Mouse (Mus musculus): ENCODE results near the gene Slc25a19. TPM values are rescaled to one million over a fixed set of nuclear protein-coding genes. Genes with fewer than 3 reads are reported as not detected.

The Slc25a19 gene
- 38.3 and 50.1 TPM in 2 replicates for polyA plus RNA-seq (2014; fragmentation: Nextera tagmentation; extraction: Ambion mirVana)

- Histone ChIP-seq H3K9ac (ENCODE audit: low read length) (peak within 1 kb of the TSS; percentile 74), H3K4me1 (ENCODE audit: control insufficient read depth, insufficient read depth, low read length) (peaks cover 4% of the 10 kb centered on the region; the same call in 1 of the 2 replicates), H3K9me3 (replicated peaks; ENCODE audit: control insufficient read depth, low read length) (no peaks in the 10 kb centered on the region), H3K36me3 (ENCODE audit: control insufficient read depth, insufficient read depth, low read length) (peaks cover 7% of the 10 kb centered on the region), H3K27me3 (replicated peaks; ENCODE audit: control insufficient read depth, insufficient read depth, low read length) (no peaks in the 10 kb centered on the region), H3K27ac (ENCODE audit: low read depth, low read length) (peak within 1 kb of the TSS; percentile 21; the same call in 1 of the 2 replicates), H3K4me3 (ENCODE audit: low read depth, low read length) (peak within 1 kb of the TSS; percentile 68), H3K4me2 (ENCODE audit: low read length) (peak within 1 kb of the TSS; percentile 89)
- peak; percentile 100 for DNase-seq (ENCODE audit: low spot score)
- WGBS: under 1% methylated on average over 47 of the region's 47 CpGs
- peak; percentile 99 for ATAC-seq
These were observed at the start of gene Slc25a19 for GRCm38 (mm10) chr11:115627705-115628464. TSS of gene Slc25a19 (minus strand) at chr11:115628295.

GRCm38 (mm10) chr11:115677511-115677910 lies 49.4 kb upstream of the Slc25a19 start:
- ATAC-seq (no peak), DNase-seq (ENCODE audit: low spot score) (no peak)
- peaks cover 6% of the 10 kb centered on the region; the same call in 1 of the 2 replicates for H3K4me1 ChIP-seq (ENCODE audit: control insufficient read depth, insufficient read depth, low read length)
- WGBS: 93% methylated on average over 3 of the region's 3 CpGs
- no peak overlapping the region for H3K4me3 ChIP-seq (ENCODE audit: low read depth, low read length)
- H3K27me3 ChIP-seq (replicated peaks; ENCODE audit: control insufficient read depth, insufficient read depth, low read length): no peaks in the 10 kb centered on the region
- no peaks in the 10 kb centered on the region for H3K9me3 ChIP-seq (replicated peaks; ENCODE audit: control insufficient read depth, low read length)
- no peak overlapping the region for H3K9ac ChIP-seq (ENCODE audit: low read length)
- H3K4me2 ChIP-seq (ENCODE audit: low read length): no peak overlapping the region
- H3K27ac ChIP-seq (ENCODE audit: low read depth, low read length): no peak overlapping the region
- no peaks in the 10 kb centered on the region for H3K36me3 ChIP-seq (ENCODE audit: control insufficient read depth, insufficient read depth, low read length)

- H3K9ac ChIP-seq (ENCODE audit: low read length): no peak overlapping the region
- no peak overlapping the region for H3K4me2 ChIP-seq (ENCODE audit: low read length)
- ATAC-seq: no peak
- peaks cover 6% of the 10 kb centered on the region; the same call in 1 of the 2 replicates for H3K4me1 ChIP-seq (ENCODE audit: control insufficient read depth, insufficient read depth, low read length)
- no peaks in the 10 kb centered on the region for H3K36me3 ChIP-seq (ENCODE audit: control insufficient read depth, insufficient read depth, low read length)
- H3K9me3 ChIP-seq (replicated peaks; ENCODE audit: control insufficient read depth, low read length): no peaks in the 10 kb centered on the region
- no peak overlapping the region for H3K4me3 ChIP-seq (ENCODE audit: low read depth, low read length)
- H3K27me3 ChIP-seq (replicated peaks; ENCODE audit: control insufficient read depth, insufficient read depth, low read length): no peaks in the 10 kb centered on the region
- WGBS: 94% methylated on average over 8 of the region's 8 CpGs
- no peak for DNase-seq (ENCODE audit: low spot score)
- H3K27ac ChIP-seq (ENCODE audit: low read depth, low read length): no peak overlapping the region
These were observed 48.6 kb upstream of the Slc25a19 start for GRCm38 (mm10) chr11:115676738-115677137.

- H3K9me3 ChIP-seq (replicated peaks; ENCODE audit: control insufficient read depth, low read length): no peaks in the 10 kb centered on the region
- no peak overlapping the region for H3K4me3 ChIP-seq (ENCODE audit: low read depth, low read length)
- DNase-seq (ENCODE audit: low spot score) (peak; percentile 23), ATAC-seq (no peak)
- no peak overlapping the region for H3K4me2 ChIP-seq (ENCODE audit: low read length)
- H3K4me1 ChIP-seq (ENCODE audit: control insufficient read depth, insufficient read depth, low read length): peaks cover 14% of the 10 kb centered on the region; the same call in 1 of the 2 replicates
- H3K36me3 ChIP-seq (ENCODE audit: control insufficient read depth, insufficient read depth, low read length): no peaks in the 10 kb centered on the region
- peak overlapping the region; percentile 22; the same call in 1 of the 2 replicates for H3K27ac ChIP-seq (ENCODE audit: low read depth, low read length)
- H3K9ac ChIP-seq (ENCODE audit: low read length): no peak overlapping the region
- 58% methylated on average over 9 of the region's 9 CpGs for WGBS
- no peaks in the 10 kb centered on the region for H3K27me3 ChIP-seq (replicated peaks; ENCODE audit: control insufficient read depth, insufficient read depth, low read length)
These were observed 46.3 kb upstream of the Slc25a19 start for GRCm38 (mm10) chr11:115674235-115674865.

- H3K27ac ChIP-seq (ENCODE audit: low read depth, low read length): 0 out of 2 replicates have a peak overlapping the region, but pooled peaks have one; percentile 29
- H3K36me3 ChIP-seq (ENCODE audit: control insufficient read depth, insufficient read depth, low read length): no peaks in the 10 kb centered on the region
- no peak overlapping the region for H3K9ac ChIP-seq (ENCODE audit: low read length)
- H3K4me2 ChIP-seq (ENCODE audit: low read length): no peak overlapping the region
- DNase-seq (ENCODE audit: low spot score) (peak; percentile 59), ATAC-seq (no peak)
- H3K9me3 ChIP-seq (replicated peaks; ENCODE audit: control insufficient read depth, low read length): no peaks in the 10 kb centered on the region
- H3K27me3 ChIP-seq (replicated peaks; ENCODE audit: control insufficient read depth, insufficient read depth, low read length): no peaks in the 10 kb centered on the region
- H3K4me3 ChIP-seq (ENCODE audit: low read depth, low read length): no peak overlapping the region
- WGBS: 82% methylated on average over 9 of the region's 9 CpGs
- H3K4me1 ChIP-seq (ENCODE audit: control insufficient read depth, insufficient read depth, low read length): peaks cover 14% of the 10 kb centered on the region; the same call in 1 of the 2 replicates
These were observed 45.6 kb upstream of the Slc25a19 start for GRCm38 (mm10) chr11:115673471-115674234.

GRCm38 (mm10) chr11:115672226-115672987 lies 44.3 kb upstream of the Slc25a19 start:
- Histone ChIP-seq H3K27me3 (replicated peaks; ENCODE audit: control insufficient read depth, insufficient read depth, low read length) (no peaks in the 10 kb centered on the region), H3K9ac (ENCODE audit: low read length) (no peak overlapping the region), H3K4me2 (ENCODE audit: low read length) (no peak overlapping the region), H3K4me3 (ENCODE audit: low read depth, low read length) (no peak overlapping the region), H3K27ac (ENCODE audit: low read depth, low read length) (no peak overlapping the region), H3K36me3 (ENCODE audit: control insufficient read depth, insufficient read depth, low read length) (no peaks in the 10 kb centered on the region), H3K9me3 (replicated peaks; ENCODE audit: control insufficient read depth, low read length) (no peaks in the 10 kb centered on the region), H3K4me1 (ENCODE audit: control insufficient read depth, insufficient read depth, low read length) (peaks cover 14% of the 10 kb centered on the region; the same call in 1 of the 2 replicates)
- DNase-seq (ENCODE audit: low spot score) (no peak), ATAC-seq (no peak)
- WGBS: 85% methylated on average over 7 of the region's 7 CpGs

GRCm38 (mm10) chr11:115670451-115671050 lies 42.5 kb upstream of the Slc25a19 start:
- WGBS: 18% methylated on average over 5 of the region's 5 CpGs
- Histone ChIP-seq H3K9ac (ENCODE audit: low read length) (0 out of 2 replicates have a peak overlapping the region, but pooled peaks have one; percentile 3), H3K4me3 (ENCODE audit: low read depth, low read length) (no peak overlapping the region), H3K36me3 (ENCODE audit: control insufficient read depth, insufficient read depth, low read length) (no peaks in the 10 kb centered on the region), H3K27ac (ENCODE audit: low read depth, low read length) (peak overlapping the region; percentile 0; the same call in 1 of the 2 replicates), H3K4me1 (ENCODE audit: control insufficient read depth, insufficient read depth, low read length) (peaks cover 14% of the 10 kb centered on the region; the same call in 1 of the 2 replicates), H3K4me2 (ENCODE audit: low read length) (no peak overlapping the region), H3K27me3 (replicated peaks; ENCODE audit: control insufficient read depth, insufficient read depth, low read length) (no peaks in the 10 kb centered on the region), H3K9me3 (replicated peaks; ENCODE audit: control insufficient read depth, low read length) (no peaks in the 10 kb centered on the region)
- ATAC-seq: no peak
- peak; percentile 46 for DNase-seq (ENCODE audit: low spot score)
